Mouse (Mus musculus) adrenal gland, adult (tissue): ENCODE measurements around the gene Gm20388.
"Not testable (repeated sequence)": the region's sequence is repeated elsewhere in the genome, so short reads cannot be mapped to it uniquely, and the experiment has no call there.

Experiments
- DNase-seq, 2 experiments: peaks; one replicate each; pipeline ENCODE4 v3.0.0; 2022 to 2023; ENCODE audit warnings: low spot score in 1 of 2; ENCODE audit not compliant: inconsistent age in 2 of 2

The Gm20388 gene

DNA sequence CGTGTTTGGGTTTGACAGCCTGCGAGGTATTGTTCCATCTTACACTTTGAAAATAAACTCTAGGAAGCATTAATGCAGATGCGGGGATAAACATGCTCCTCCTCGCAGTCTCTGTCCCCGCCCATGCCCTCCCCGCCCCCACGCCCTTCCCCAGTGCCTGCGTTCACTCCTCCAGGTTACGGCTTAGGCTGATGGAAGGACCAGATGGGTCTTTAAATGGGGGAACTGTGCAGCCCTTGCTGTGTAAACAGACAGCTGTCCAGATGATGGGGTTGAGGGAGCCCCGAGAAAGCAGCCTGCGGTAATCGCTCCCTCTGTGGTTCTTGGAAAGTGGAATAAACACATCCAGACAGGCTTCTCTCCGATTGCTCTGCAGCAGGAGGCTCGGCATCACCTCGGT lies 1390.8 kb downstream of the Gm20388 start:
- no peak for DNase-seq

DNA sequence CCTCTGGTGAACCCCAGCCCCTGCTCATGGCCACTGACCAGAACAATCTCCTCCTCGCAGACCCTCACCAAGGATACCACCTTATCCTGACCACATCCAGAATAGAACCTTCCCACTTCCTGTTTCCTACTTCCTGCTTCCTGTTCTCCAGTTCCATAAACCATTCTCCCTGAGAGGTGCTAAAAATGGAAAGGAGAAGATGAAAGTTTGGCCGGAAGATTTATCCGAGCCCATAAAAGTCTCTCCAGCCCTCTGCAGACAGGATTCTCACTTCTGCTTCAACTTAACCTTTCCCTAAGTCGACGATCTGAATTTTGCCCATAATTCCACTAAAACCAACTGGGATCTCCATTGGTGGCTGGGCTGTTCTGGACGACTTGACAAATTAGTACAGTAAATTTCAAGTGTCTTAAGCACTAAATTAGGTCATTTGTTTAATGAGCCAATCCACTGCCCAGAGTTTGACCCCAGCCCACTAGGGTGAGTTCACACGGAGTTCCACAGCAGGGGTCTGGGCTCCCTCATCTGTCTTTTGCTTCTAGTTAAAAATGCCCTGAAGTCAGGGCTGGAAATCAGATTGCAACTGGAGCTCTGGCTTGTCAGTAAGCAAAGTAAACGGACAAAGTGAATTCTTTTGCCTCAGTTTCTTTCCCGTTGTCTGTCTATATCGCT lies 1391.5 kb downstream of the Gm20388 start:
- peak in 1 of 2 experiments; percentile 60 for DNase-seq

DNA sequence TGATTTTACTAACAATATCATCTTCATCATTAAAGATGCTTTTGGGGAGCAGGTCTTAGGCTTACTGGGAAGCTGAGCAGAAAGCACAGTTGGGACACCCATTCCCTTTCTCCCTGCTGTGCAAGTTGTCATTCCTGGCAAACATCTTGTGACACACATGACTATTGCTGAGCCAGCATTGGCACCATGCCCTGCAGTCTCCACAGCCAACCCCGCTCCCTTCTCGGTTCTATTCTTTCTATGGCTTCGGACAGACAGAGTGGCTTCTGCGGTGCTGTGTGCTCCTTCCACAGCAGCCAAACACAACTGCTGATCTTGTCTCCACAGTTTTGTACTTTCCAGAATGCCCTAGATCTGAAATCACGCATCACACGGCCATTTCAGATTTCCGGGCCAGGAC lies 1397.1 kb downstream of the Gm20388 start:
- peak in 1 of 2 experiments; percentile 64 for DNase-seq

DNA sequence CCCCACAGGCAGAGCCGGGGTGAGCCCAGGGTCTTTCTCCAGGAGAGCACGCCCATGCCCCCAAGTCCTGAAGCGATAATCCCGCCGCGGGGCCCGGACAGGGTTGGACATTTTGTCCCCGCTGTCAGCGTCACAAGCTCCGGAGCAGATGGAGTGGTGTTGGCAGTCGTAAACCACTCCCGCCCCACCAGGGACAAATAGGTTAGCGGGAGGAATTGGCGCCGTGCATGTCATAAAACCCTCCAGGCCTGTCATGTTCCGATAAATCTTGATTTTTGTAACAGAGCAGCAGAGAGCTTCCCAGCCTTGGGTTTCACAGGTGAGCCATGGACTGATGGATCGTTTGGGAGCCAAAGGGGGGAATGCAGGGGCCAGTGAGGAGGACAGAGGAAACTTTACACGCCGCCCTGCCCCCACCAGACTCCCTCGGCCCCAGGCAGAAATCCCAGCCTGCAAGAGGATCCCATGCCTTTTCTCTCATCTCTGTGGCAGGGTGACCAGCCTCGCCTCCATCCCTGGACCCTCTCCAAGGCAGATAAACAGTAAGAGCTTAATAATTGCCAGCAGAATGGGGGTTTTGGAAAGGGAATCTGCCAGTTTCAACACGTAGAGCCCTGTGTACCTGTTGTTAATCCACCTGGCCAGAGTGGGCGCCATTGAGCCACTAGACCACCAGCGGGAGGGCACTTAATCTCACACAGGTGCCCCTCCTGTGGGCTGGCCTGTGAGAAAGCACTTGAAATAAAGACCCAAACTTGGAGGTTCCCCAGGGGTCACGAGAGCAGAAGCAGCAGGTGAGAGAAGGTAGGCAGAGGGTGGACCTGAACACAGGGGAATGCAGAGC lies 1400.6 kb downstream of the Gm20388 start:
- DNase-seq, result peak; percentile 56 to 59

DNA sequence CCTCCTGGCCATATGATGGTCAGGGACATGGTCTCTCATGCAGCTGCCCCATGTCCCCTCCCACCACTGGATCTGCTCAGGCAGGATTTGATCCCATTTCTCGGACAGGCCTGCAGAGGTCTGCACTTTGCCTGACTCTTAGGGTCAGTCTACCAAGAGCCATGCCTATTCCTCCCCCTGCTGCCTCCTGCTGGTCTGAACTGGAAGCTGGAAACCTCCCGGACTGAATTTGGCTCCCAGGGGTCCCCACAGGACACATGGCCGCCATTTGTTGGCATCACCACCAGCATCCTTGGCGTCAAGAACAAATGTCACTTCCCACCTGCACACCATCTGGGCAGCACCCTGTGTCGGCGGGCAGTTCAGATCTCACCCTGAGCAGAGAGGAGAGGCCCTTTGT lies 1402.8 kb downstream of the Gm20388 start:
- DNase-seq, result peak in 1 of 2 experiments; percentile 62

DNA sequence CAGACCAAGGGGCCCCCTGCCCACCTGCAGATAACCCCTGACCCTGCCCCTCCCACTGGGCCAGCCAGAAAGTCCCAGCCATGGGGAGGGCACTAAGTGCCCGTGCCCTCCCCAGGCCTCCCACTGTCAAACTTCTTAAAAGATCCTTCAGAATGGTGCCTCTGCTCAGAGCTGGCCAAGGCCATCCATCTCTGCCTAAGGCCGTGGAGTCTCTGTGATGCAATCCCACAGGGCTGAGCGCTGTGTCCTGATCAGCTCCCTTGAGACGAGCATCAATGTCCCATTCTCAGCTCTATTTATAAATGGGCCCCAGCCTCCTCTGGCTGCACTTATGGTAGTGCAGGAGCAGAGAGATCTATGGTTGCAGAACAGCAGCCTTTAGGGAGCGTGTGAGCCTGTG lies 1403.4 kb downstream of the Gm20388 start:
- peak; percentile 46 to 74 for DNase-seq

GRCm38 (mm10) chr8:121315569-121315968 lies 1404.9 kb downstream of the Gm20388 start:
- peak in 1 of 2 experiments; percentile 35 for DNase-seq

DNA sequence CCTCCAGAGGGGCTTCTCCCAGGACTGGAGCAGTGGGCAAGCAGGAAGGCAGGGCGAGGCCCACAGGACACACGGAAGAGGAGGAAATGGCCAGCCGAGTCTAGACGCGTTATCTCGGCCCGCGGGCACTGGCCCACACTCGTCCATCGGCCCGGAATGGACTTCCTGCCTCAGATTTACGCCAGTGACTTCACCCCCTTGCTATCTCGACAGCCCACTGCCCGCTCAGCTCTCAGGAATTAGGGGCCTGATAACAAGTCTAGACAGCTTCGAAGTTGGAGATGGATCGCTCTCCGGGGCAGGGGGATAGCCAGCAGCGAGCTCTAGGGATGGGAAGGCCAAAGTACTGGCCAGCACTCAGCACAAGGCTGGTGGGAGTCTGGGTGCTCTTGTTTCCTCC lies 1405.4 kb downstream of the Gm20388 start:
- peak in 1 of 2 experiments; percentile 49 for DNase-seq

DNA sequence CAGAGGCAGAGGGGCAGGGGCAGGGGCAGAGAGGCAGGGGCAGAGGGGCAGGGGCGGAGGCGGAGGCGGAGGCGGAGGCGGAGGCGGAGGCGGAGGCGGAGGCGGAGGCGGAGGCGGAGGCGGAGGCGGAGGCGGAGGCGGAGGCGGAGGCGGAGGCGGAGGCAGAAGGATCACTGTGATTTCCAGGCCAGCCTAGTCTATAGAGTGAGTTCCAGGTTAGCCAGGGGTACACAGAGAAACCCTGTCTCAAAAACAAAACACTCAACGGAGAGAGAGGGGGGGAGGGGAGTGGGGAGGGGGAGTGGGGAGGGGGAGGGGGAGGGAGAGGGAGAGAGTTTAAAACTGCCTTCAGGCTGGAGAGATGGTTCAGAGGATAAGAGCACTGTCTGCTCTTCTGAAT lies 1408.1 kb downstream of the Gm20388 start:
- DNase-seq, result not testable (repeated sequence)

- no peak for DNase-seq
Measured at GRCm38 (mm10) chr8:121319491-121319890, 1408.8 kb downstream of the Gm20388 start.

DNA sequence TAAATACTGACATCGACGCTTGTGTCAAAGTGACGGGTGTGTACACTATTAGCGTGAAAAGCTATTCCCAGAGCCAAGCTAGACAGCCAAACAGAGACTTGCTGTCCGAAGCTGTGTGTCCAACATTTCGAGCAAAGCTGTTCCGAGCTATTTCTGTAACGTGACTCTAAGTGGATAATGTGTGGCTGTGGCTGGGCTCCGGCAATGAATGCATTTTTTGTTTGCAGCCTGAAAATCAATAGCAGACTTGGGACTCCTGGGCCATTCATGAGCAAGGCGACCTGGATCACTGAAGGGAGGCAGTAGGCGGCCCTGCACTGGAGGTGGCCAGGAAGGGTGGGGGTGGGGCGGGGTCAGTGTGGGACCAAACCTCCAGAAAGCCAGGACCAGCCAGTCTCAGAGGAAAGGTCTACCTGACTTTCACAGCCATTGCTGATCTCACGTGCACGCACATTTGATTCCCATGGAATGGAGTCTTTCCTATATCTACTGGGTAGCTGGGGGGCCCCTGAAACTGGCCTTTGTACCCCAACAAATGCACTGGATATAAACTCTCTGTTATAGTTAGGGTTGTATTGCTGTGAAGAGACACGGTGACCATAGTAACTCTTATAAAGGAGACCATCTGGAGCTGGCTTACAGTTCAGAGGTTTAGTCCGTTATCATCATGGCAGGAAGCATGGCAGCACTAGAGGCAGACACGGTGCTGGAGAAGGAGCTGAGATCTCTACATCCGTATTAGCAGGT lies 1415.7 kb downstream of the Gm20388 start:
- no peak for DNase-seq

DNA sequence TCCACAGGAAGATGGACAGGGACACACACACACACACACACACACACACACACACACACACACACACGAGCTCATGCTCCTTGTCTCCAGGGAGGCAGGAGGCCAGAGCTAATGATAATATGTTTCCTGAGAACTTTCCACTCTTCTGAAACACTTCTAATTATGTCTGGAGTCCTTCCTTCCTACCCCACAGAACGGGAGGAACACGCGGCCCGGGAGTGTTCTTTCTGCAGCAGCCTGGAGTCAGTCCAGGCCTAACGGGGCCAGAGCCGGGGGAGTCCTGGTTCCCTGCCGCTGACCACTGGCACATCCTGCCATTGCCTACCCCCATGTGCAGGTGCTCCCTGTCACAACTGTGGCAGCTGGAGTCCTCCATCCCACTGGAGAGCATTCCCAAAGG lies 1421.8 kb downstream of the Gm20388 start:
- DNase-seq, result peak; percentile 62 to 71

DNA sequence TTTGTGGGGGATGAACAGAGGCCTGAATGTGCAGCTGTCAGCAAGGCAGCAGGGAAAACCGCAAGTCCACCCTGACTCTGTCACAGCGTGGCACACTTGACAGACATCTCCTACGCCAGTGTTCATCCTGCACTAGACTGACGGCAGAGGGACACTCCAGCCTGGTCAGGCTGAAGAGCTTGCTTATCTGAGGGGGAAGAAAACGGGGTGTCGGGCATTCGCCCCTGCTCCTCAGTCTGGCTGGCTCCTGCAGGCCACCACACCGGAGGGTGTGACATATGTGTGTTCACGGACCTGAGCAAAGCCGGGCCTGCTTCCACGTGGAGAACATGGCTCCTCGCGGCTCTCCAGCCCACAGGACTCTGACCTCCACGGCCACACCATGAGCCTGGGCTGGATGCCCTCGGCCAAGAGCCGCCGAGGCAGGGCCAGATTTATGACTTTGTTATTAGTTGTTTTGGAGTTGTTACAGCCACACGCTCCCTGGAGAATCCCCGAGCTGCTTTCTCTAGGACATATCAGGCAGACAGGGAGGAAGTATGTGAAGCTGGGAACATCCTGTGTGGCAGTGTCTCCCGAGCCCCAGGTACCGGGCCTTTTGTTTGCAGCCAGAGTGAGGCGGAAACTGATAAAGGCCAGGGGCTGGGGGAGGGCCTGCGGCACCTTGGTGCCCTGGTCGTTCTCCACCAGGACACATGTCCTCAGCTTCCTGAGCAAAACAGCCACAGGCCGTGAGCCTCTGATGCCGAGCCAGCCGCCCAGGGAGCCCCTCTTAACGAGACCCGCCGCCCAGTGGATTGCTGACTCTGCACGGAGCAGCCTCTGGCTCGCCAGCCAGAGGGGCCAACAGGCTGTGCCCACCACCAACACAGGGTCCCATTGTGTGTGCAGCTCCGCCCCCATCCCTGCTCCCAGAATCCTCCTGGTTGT lies 1424.1 kb downstream of the Gm20388 start:
- DNase-seq, result peak; percentile 59 to 68

DNA sequence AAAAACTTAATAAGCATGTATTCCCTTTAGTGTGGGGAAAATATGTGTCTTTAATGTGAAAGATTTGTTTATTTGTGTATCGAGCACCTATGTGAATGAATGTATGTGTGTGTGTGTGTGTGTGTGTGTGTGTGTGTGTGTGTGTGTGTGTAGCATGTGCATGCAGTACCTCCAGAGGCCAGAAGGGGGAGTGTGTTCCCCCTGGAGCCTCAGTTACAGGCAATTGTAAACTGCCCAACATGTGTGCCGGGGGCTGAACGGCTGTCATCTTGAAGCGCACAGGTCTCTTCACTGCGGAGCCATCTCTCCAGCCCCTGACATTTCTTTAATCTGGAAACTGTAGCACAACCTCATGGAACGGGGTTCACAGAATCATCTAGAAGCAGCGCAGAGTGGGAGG lies 1425.0 kb downstream of the Gm20388 start:
- no peak for DNase-seq

GRCm38 (mm10) chr8:121342931-121343330 lies 1432.3 kb downstream of the Gm20388 start:
- no peak for DNase-seq

DNA sequence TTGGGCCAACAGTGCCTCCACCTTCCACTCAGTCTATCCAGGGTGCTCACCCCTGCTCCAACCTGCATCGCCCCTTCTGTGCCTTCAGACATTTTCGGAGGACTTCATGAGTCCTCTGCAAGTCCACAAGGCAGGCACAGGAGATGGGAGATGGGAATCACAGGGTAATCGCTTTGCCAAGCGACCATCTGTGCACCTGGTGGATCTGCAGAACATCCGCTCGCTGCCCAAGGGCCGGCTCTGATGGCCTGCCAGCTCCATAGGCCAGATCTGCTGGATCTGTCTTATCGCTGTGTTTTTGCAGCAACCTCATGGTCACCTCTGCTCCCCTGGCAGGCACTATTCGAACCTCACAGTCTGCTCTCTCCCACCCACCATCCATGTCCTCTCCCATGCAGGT lies 1433.8 kb downstream of the Gm20388 start:
- no peak for DNase-seq

- DNase-seq, result no peak
Measured at GRCm38 (mm10) chr8:121346175-121346574, 1435.5 kb downstream of the Gm20388 start.

DNA sequence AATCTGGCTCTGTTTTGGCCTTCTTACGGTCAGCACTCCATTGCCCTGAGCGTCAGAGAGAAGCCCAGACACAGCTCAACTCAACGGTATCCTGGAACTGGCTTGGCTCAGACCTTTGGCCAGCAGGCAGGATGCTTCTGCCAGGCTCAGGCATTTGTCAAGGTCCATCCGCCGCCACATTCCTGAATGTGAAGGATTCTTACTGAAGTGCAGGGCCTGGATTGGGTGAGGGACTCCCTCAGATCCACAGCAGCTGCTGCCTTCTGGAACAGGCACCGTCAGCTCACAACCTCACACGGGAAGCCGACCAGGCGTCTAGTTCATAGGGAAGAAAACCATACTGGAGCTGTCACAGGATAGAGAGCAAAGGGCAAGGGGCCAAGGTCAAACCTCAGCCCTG lies 1436.2 kb downstream of the Gm20388 start:
- peak; percentile 31 to 70 for DNase-seq

DNA sequence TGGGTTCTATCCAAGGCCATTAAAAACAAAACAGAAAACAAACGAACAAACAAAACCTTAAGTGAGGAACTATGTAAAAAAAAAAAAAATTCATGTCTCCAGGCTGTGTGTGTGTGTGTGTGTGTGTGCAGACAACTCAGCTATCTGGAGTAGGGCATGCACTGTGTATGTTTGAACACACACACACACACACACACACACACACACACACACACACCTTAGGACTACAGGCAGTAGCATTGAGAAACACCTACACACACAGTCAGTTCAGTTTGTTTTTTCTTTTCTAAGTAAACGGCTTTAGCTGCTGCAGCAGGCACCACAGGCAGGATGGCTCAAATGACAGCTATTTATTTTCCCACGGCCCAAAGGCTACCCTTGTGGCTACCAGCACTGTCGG lies 1438.4 kb downstream of the Gm20388 start:
- no peak for DNase-seq

- no peak for DNase-seq
Measured at GRCm38 (mm10) chr8:121350803-121351202, 1440.2 kb downstream of the Gm20388 start.

DNA sequence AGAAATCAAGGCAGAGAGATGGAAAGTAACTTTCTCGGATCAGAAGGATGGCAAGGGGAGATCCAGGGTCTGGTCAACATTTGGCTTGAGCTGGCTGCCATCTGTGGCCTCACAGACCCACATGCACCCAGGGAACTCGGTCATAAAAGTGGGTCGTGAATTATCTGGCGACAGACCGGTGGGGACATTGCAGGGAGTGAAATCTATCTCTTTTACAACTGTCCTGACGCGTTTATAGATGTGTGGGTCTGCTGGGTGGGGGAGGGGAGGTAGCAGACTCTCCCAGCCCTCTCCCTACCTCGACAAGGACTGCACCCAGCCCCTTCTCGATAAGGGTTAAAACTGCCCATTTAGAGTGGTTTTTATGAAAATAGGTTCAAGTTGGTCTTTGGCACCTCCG lies 1444.2 kb downstream of the Gm20388 start:
- DNase-seq, result no peak
